Mouse (Mus musculus) CH12.LX (cell line): ENCODE measurements around the gene Trim33. TPM values are rescaled to one million over a fixed set of nuclear protein-coding genes. Genes with fewer than 3 reads are reported as not detected.

Experiments used
- DNase-seq: peaks from one replicate; pipeline ENCODE4 v3.0.0-alpha.2; 2013; ENCODE audit errors: extremely low read depth
- H3K27ac ChIP-seq: 2 replicates; pipeline ENCODE4 v1.5.1; 2012; ENCODE audit warnings: low read depth, mild to moderate bottlenecking, control low read depth, moderate library complexity; ENCODE audit not compliant: insufficient read depth
- H3K27me3 ChIP-seq: replicated peaks from 2 replicates; pipeline ENCODE3; 2012; ENCODE audit warnings: inconsistent platforms
- H3K36me3 ChIP-seq, 2 experiments: replicated peaks in 1 of 2; 2 replicates each; pipeline versions ENCODE3 to v1.6.1; 2012; ENCODE audit warnings: inconsistent platforms in 1 of 2, low read length in 1 of 2, mild to moderate bottlenecking in 1 of 2, mixed read lengths in 1 of 2, moderate library complexity in 1 of 2; ENCODE audit not compliant: control insufficient read depth in 1 of 2, insufficient read depth in 1 of 2
- H3K4me1 ChIP-seq, 2 experiments: 2 replicates each; pipeline ENCODE4 v1.6.1; 2012; ENCODE audit warnings: inconsistent platforms in 1 of 2, moderate library complexity in 1 of 2; ENCODE audit not compliant: insufficient read depth in 2 of 2, control insufficient read depth in 1 of 2
- H3K4me2 ChIP-seq: 2 replicates; pipeline ENCODE4 v1.6.1; 2012; ENCODE audit warnings: low read depth, mild to moderate bottlenecking, control low read depth; ENCODE audit not compliant: poor library complexity, insufficient read depth, severe bottlenecking
- H3K4me3 ChIP-seq, 3 experiments: fragments of 150-350 bp in 1 of 3; sonication (generic) in 1 of 3; replicated peaks in 1 of 3; 2 replicates each; pipeline versions ENCODE3 to v1.5.1; 2011 to 2012; ENCODE audit warnings: low read depth in 2 of 3, low read length in 2 of 3, mild to moderate bottlenecking in 2 of 3, moderate library complexity in 2 of 3, control low read depth in 1 of 3, improper control_type of control experiment in 1 of 3, inconsistent platforms in 1 of 3, mixed read lengths in 1 of 3; ENCODE audit not compliant: poor library complexity in 1 of 3
- H3K79me2 ChIP-seq: replicated peaks from 2 replicates; pipeline ENCODE4 v1.6.1; 2012; ENCODE audit warnings: mild to moderate bottlenecking, moderate library complexity; ENCODE audit not compliant: control insufficient read depth, poor library complexity, insufficient read depth, severe bottlenecking; ENCODE audit errors: extremely low read depth
- H3K9ac ChIP-seq: 2 replicates; pipeline ENCODE4 v1.6.1; 2012; ENCODE audit warnings: low read depth, mild to moderate bottlenecking, control low read depth, moderate library complexity; ENCODE audit not compliant: insufficient read depth
- H3K9me3 ChIP-seq: replicated peaks from 2 replicates; pipeline ENCODE3; 2012; ENCODE audit warnings: low read length, inconsistent platforms, mixed read lengths
- CTCF ChIP-seq, 2 experiments: IDR thresholded peaks in 1 of 2; conservative IDR thresholded peaks in 1 of 2; 2 replicates each; pipeline ENCODE4 v1.5.1; 2011 to 2012; ENCODE audit warnings: low read depth in 2 of 2, low read length in 2 of 2, improper control_type of control experiment in 1 of 2, inconsistent platforms in 1 of 2, mild to moderate bottlenecking in 1 of 2, moderate library complexity in 1 of 2
- E2F4 ChIP-seq: IDR thresholded peaks from 2 replicates; pipeline ENCODE4 v1.6.1; 2011; ENCODE audit warnings: low read depth, low read length, improper control_type of control experiment; ENCODE audit not compliant: insufficient replicate concordance
- IRF4 ChIP-seq: IDR thresholded peaks from 2 replicates; pipeline ENCODE4 v1.6.1; 2014; ENCODE audit warnings: low read depth, mild to moderate bottlenecking, inconsistent platforms, low read length, improper control_type of control experiment
- MEF2A ChIP-seq: IDR thresholded peaks from 2 replicates; pipeline ENCODE4 v1.6.1; 2014; ENCODE audit warnings: low read depth, mild to moderate bottlenecking, inconsistent platforms, low read length, improper control_type of control experiment, borderline replicate concordance
- NELFE ChIP-seq: IDR thresholded peaks from 2 replicates; pipeline ENCODE4 v1.6.1; 2011; ENCODE audit warnings: low read depth, low read length, improper control_type of control experiment
- RAD21 ChIP-seq: IDR thresholded peaks from 2 replicates; pipeline ENCODE4 v1.6.1; 2011; ENCODE audit warnings: low read depth, mild to moderate bottlenecking, low read length, improper control_type of control experiment, moderate library complexity
- SIN3A ChIP-seq: IDR thresholded peaks from 2 replicates; pipeline ENCODE4 v1.6.1; 2012; ENCODE audit warnings: low read length, improper control_type of control experiment, inconsistent platforms
- SMC3 ChIP-seq: IDR thresholded peaks from 2 replicates; pipeline ENCODE4 v1.6.1; 2011; ENCODE audit warnings: low read depth, low read length, improper control_type of control experiment
- TBP ChIP-seq: conservative IDR thresholded peaks from 2 replicates; pipeline ENCODE4 v1.6.1; 2011; ENCODE audit warnings: low read depth, low read length, improper control_type of control experiment
- USF1 ChIP-seq: IDR thresholded peaks from 2 replicates; pipeline ENCODE4 v1.6.1; 2014; ENCODE audit warnings: low read depth, mild to moderate bottlenecking, inconsistent platforms, low read length, improper control_type of control experiment
- ZC3H11A ChIP-seq: IDR thresholded peaks from 2 replicates; pipeline ENCODE4 v1.6.1; 2012; ENCODE audit warnings: low read depth, mild to moderate bottlenecking, inconsistent platforms, low read length, improper control_type of control experiment
- dilution Hi-C: fragments of 300-500 bp; cut with MboI; formaldehyde crosslinking; loops from 2 replicates; pipeline ENCODE4 v1.14.3; 2020; ENCODE audit warnings: low sequenced_read_pairs; ENCODE audit not compliant: extremely low pct_unique_long_range_greater_than_20kb, extremely low pct_ligation_motif_present
- in situ Hi-C: fragments of 300-500 bp; cut with MboI; formaldehyde crosslinking; loops from 3 replicates; pipeline ENCODE4 v1.14.3; 2019; ENCODE audit warnings: low sequenced_read_pairs, low pct_ligation_motif_present, low pct_unique_long_range_greater_than_20kb, mixed read lengths
- polyA plus RNA-seq: library from polyadenylated mRNA; unstranded; fragments of >175 nt; gene quantifications from 2 replicates; pipeline ENCODE4 v1.2.1, GENCODE M21; 2012; ENCODE audit warnings: low read depth; ENCODE audit not compliant: insufficient read length
- total RNA-seq, 2 experiments: library from RNA; depleted of rRNA; stranded (reverse); fragments of 300-350 nt in 1 of 2; fragments of >200 nt in 1 of 2; gene quantifications; 2 replicates each; pipeline ENCODE4 v1.2.3; 2012 to 2014

The Trim33 gene
- total and polyA plus RNA-seq, 3 experiments: 11.7 to 29.3 (median 28.1) TPM

GRCm38 (mm10) chr3:103381441-103381840 lies 102.3 kb downstream of the Trim33 start:
- Histone ChIP-seq H3K9ac (no peak overlapping the region), H3K4me1 (peaks cover 18 to 49% of the 10 kb centered on the region in 2 experiments), H3K36me3 (no peaks in the 10 kb centered on the region), H3K9me3 (peaks cover 6% of the 10 kb centered on the region), H3K27me3 (no peaks in the 10 kb centered on the region), H3K4me3 (no peak overlapping the region), H3K4me2 (no peak overlapping the region), H3K27ac (no peak overlapping the region), H3K79me2 (no peaks in the 10 kb centered on the region)
- DNase-seq: no peak
- in situ Hi-C loops: no loop called here
- TF ChIP-seq USF1 (no peak), RAD21 (no peak), IRF4 (no peak), ZC3H11A (no peak)
- dilution Hi-C loops: no loop called here

- no peak overlapping the region for H3K27ac ChIP-seq
- no peaks in the 10 kb centered on the region for H3K27me3 ChIP-seq
- H3K4me1 ChIP-seq: peaks cover 11 to 33% of the 10 kb centered on the region in 2 experiments
- H3K9me3 ChIP-seq: peaks cover 6% of the 10 kb centered on the region
- in situ Hi-C loops: no loop called here
- no peak overlapping the region for H3K4me2 ChIP-seq
- H3K9ac ChIP-seq: no peak overlapping the region
- H3K36me3 ChIP-seq: no peaks in the 10 kb centered on the region
- DNase-seq: peak; percentile 87
- TF ChIP-seq RAD21 (peak; percentile 83), NELFE (peak; percentile 35; the same call in 1 of the 2 replicates), SMC3 (peak; percentile 81), CTCF (conservative IDR thresholded peaks at IDR 0.05 in 1 of 2, IDR thresholded peaks at IDR 0.05 in 1 of 2; ENCODE audit: low read depth in 2 of 2, low read length in 2 of 2) (peak; percentile 64 to 98), TBP (no peak)
- no peak overlapping the region for H3K4me3 ChIP-seq
- dilution Hi-C loops: no loop called here
- no peaks in the 10 kb centered on the region for H3K79me2 ChIP-seq
Observed at GRCm38 (mm10) chr3:103382872-103383567, 103.9 kb downstream of the Trim33 start.

- H3K27me3 ChIP-seq: peaks cover 3% of the 10 kb centered on the region
- no peak overlapping the region for H3K27ac ChIP-seq
- H3K4me1 ChIP-seq: peaks cover 4 to 22% of the 10 kb centered on the region in 2 experiments; a peak in 3 of 4 replicates
- no peak overlapping the region for H3K4me3 ChIP-seq
- H3K9me3 ChIP-seq: peaks cover 6% of the 10 kb centered on the region
- H3K4me2 ChIP-seq: no peak overlapping the region
- dilution Hi-C loops: no loop called here
- H3K36me3 ChIP-seq: no peaks in the 10 kb centered on the region
- no peak overlapping the region for H3K9ac ChIP-seq
- H3K79me2 ChIP-seq: no peaks in the 10 kb centered on the region
- no peak for TF ChIP-seq MEF2A
- no peak for TF ChIP-seq E2F4
- TF ChIP-seq SIN3A: no peak
- in situ Hi-C loops: no loop called here
- DNase-seq: no peak
Observed at GRCm38 (mm10) chr3:103384486-103384885, 105.4 kb downstream of the Trim33 start.
